Mouse (Mus musculus) liver, postnatal 0 days (tissue): ENCODE measurements around the gene Rspo4.

ENCODE experiments used
- CTCF ChIP-seq: sonication (generic); IDR thresholded peaks from 2 replicates; pipeline ENCODE4 v1.5.1; 2016; ENCODE audit warnings: antibody characterized with exemption, low read depth
- EP300 ChIP-seq: IDR thresholded peaks from 2 replicates; pipeline ENCODE4 v1.6.1; 2016; ENCODE audit warnings: antibody characterized with exemption, low read depth, mild to moderate bottlenecking

GRCm38 (mm10) chr2:151919140-151919539, 76.4 kb downstream of the Rspo4 start:
- TF ChIP-seq CTCF (no peak), EP300 (no peak)
